In genomic region chr7:110123844-110124555, GRCm38 (mm10) we compare ENCODE assay signal across 7 mouse cellular contexts. TPM values are rescaled to one million over a fixed set of nuclear protein-coding genes. Genes with fewer than 3 reads are reported as not detected.
A peak's percentile ranks its signal among the peaks of the same experiment; 100 is the strongest.
DNase-seq lines count a peak whose midpoint lies in the region; ATAC-seq and TF ChIP-seq lines count a peak whose summit lies in the region.

No protein-coding gene starts in this region.

- peak overlapping the region; percentile 71 for H3K4me3 ChIP-seq in ES-Bruce4 (ENCODE audit: low read depth, low read length)
- H3K4me3 ChIP-seq in heart, embryonic 11.5 days (ENCODE audit: low read depth, low read length) = peak overlapping the region; percentile 91
- peak overlapping the region; percentile 96 for H3K4me3 ChIP-seq in limb, embryonic 10.5 days
- H3K4me3 ChIP-seq in midbrain, embryonic 12.5 days = peak overlapping the region; percentile 94

- DNase-seq in T-cell, adult 2 months (ENCODE audit: low spot score) = peak; percentile 9
- DNase-seq in limb, embryonic 10.5 days (ENCODE audit: low spot score) = no peak
- no peak for DNase-seq in left cerebral cortex, adult 8-10 months (ENCODE audit: low spot score in 2 of 2)
- no peak for DNase-seq in right cerebral cortex, postnatal 36 days (ENCODE audit: low spot score in 2 of 2)

- no peaks in the 10 kb centered on the region for H3K27me3 ChIP-seq in ES-Bruce4 (ENCODE audit: control insufficient read depth, insufficient read depth, low read length, poor library complexity, severe bottlenecking)
- H3K27me3 ChIP-seq in heart, embryonic 11.5 days (ENCODE audit: control insufficient read depth, insufficient read depth, low read length) = no peaks in the 10 kb centered on the region
- no peaks in the 10 kb centered on the region for H3K27me3 ChIP-seq in limb, embryonic 10.5 days (ENCODE audit: low read depth, poor library complexity, severe bottlenecking)
- H3K27me3 ChIP-seq in midbrain, embryonic 12.5 days = no peaks in the 10 kb centered on the region

- H3K9me3 ChIP-seq in ES-Bruce4 (replicated peaks; ENCODE audit: control insufficient read depth, insufficient read depth, low read length, poor library complexity, severe bottlenecking) = peaks cover 2% of the 10 kb centered on the region; the same call in 1 of the 2 replicates
- no peaks in the 10 kb centered on the region for H3K9me3 ChIP-seq in heart, embryonic 11.5 days (replicated peaks; ENCODE audit: control insufficient read depth, low read length)
- H3K9me3 ChIP-seq in limb, embryonic 10.5 days (replicated peaks) = no peaks in the 10 kb centered on the region
- no peaks in the 10 kb centered on the region for H3K9me3 ChIP-seq in midbrain, embryonic 12.5 days

- H3K27ac ChIP-seq in ES-Bruce4 (ENCODE audit: insufficient read depth, low read length) = peak overlapping the region; percentile 39; the same call in 1 of the 2 replicates
- peak overlapping the region; percentile 64 for H3K27ac ChIP-seq in heart, embryonic 11.5 days (ENCODE audit: low read depth, low read length)
- no peak overlapping the region for H3K27ac ChIP-seq in limb, embryonic 10.5 days
- no peak overlapping the region for H3K27ac ChIP-seq in midbrain, embryonic 12.5 days (replicated peaks)

- TF ChIP-seq POLR2A in ES-Bruce4 (IDR thresholded peaks at IDR 0.05; ENCODE audit: insufficient read depth, low read length) = no peak

- WGBS in heart, embryonic 11.5 days (ENCODE audit: insufficient replicate concordance) = 36% methylated on average over 12 of the region's 12 CpGs
- 66% methylated on average over 12 of the region's 12 CpGs for WGBS in limb, embryonic 10.5 days
- 60% methylated on average over 12 of the region's 12 CpGs for WGBS in midbrain, embryonic 12.5 days

- H3K9ac ChIP-seq in ES-Bruce4 (ENCODE audit: low read depth, poor library complexity, severe bottlenecking) = peak overlapping the region; percentile 88
- H3K9ac ChIP-seq in heart, embryonic 11.5 days (ENCODE audit: low read depth, low read length) = peak overlapping the region; percentile 95
- no peak overlapping the region; the same call in 1 of the 2 replicates for H3K9ac ChIP-seq in midbrain, embryonic 12.5 days (replicated peaks)

- no peak for TF ChIP-seq CTCF in ES-Bruce4 (IDR thresholded peaks at IDR 0.05; ENCODE audit: low read depth, low read length)

- peaks cover 45% of the 10 kb centered on the region for H3K36me3 ChIP-seq in ES-Bruce4 (ENCODE audit: control insufficient read depth, insufficient read depth, low read length, poor library complexity, severe bottlenecking)
- peaks cover 10% of the 10 kb centered on the region for H3K36me3 ChIP-seq in heart, embryonic 11.5 days (ENCODE audit: control insufficient read depth, insufficient read depth, low read length)
- peaks cover 44% of the 10 kb centered on the region for H3K36me3 ChIP-seq in limb, embryonic 10.5 days
- peaks cover 25% of the 10 kb centered on the region for H3K36me3 ChIP-seq in midbrain, embryonic 12.5 days

- peak overlapping the region; percentile 66 for H3K4me2 ChIP-seq in heart, embryonic 11.5 days
- peak overlapping the region; percentile 66 for H3K4me2 ChIP-seq in midbrain, embryonic 12.5 days (replicated peaks)

- H3K4me1 ChIP-seq in ES-Bruce4 (ENCODE audit: control insufficient read depth, insufficient read depth, low read length) = no peaks in the 10 kb centered on the region
- peaks cover 13% of the 10 kb centered on the region; the same call in 1 of the 2 replicates for H3K4me1 ChIP-seq in heart, embryonic 11.5 days (ENCODE audit: control insufficient read depth, insufficient read depth, low read length)
- peaks cover 20% of the 10 kb centered on the region for H3K4me1 ChIP-seq in limb, embryonic 10.5 days
- H3K4me1 ChIP-seq in midbrain, embryonic 12.5 days = peaks cover 14% of the 10 kb centered on the region

- no peak for ATAC-seq in heart, embryonic 11.5 days (replicated peaks; ENCODE audit: insufficient number of reproducible peaks, low FRiP score, low TSS enrichment)
- ATAC-seq in midbrain, embryonic 12.5 days (ENCODE audit: low FRiP score, low read depth) = no peak

- TF ChIP-seq EP300 in ES-Bruce4 (IDR thresholded peaks at IDR 0.05; ENCODE audit: insufficient read depth, low read depth, low read length) = no peak

RNA-seq across cellular contexts. Expression of gene Wee1, which starts 2.2 kb away (rescaled TPM):
- polyA plus RNA-seq in ES-Bruce4 (2011; ENCODE audit: insufficient read depth, insufficient read length, low read depth, missing spikeins) = 58.7 and 60.1 TPM in 2 replicates
- 25.0 and 25.9 TPM in 2 replicates for polyA plus RNA-seq in heart, embryonic 11.5 days (2014; fragmentation: Nextera tagmentation; extraction: Ambion mirVana)
- polyA plus RNA-seq in limb, embryonic 10.5 days (2016; fragmentation: Nextera tagmentation; extraction: Ambion mirVana) = 33.0 and 34.8 TPM in 2 replicates
- polyA plus RNA-seq in midbrain, embryonic 12.5 days (2016; fragmentation: Nextera tagmentation; extraction: Ambion mirVana) = 31.4 and 32.7 TPM in 2 replicates
- total RNA-seq in left cerebral cortex, adult 8-10 months (2022) = 10 to 100 TPM; 21.0 to 24.7 (median 22.3) TPM

Comparison
In these comparisons a context has a peak if more than half of its experiments do, and no peak if none do; other contexts are left out.
1. H3K27ac ChIP-seq: peak in ES-Bruce4 (single experiment) and heart, embryonic 11.5 days (single experiment); none in limb, embryonic 10.5 days (single experiment) and midbrain, embryonic 12.5 days (single experiment).
2. Peak in every context shown above with its lines, with median percentiles within 50 percentile points of each other: H3K4me3 ChIP-seq.